Mouse (Mus musculus) CH12.LX (cell line): ENCODE data around the gene Ing4.

Experiments used
- EP300 ChIP-seq: IDR thresholded peaks from 2 replicates; pipeline ENCODE4 v1.6.1; 2011; ENCODE audit warnings: low read length, improper control_type of control experiment
- GABPA ChIP-seq: IDR thresholded peaks from 2 replicates; pipeline ENCODE4 v1.6.1; 2012; ENCODE audit warnings: low read depth, low read length, improper control_type of control experiment, inconsistent platforms; ENCODE audit not compliant: insufficient replicate concordance

- no peak for TF ChIP-seq EP300
- no peak for TF ChIP-seq GABPA
Measured at GRCm38 (mm10) chr6:125095391-125096278, 56.1 kb downstream of the Ing4 start, which contains the start of gene Chd4.
